Mouse (Mus musculus) brain, embryonic 14.5 days (tissue): ENCODE data around the gene Myo10.

Experiments used
- CTCF ChIP-seq: fragments of 200-500 bp; IDR thresholded peaks from 2 replicates; pipeline ENCODE4 v1.5.1; 2012; ENCODE audit warnings: inconsistent platforms, mild to moderate bottlenecking, moderate library complexity, borderline replicate concordance; ENCODE audit not compliant: insufficient read depth, insufficient read length; ENCODE audit errors: extremely low read depth
- POLR2A ChIP-seq: fragments of 200-500 bp; IDR thresholded peaks from 2 replicates; pipeline ENCODE4 v1.6.1; 2012; ENCODE audit warnings: mild to moderate bottlenecking, inconsistent platforms, borderline replicate concordance; ENCODE audit not compliant: poor library complexity, insufficient read depth, insufficient read length, severe bottlenecking; ENCODE audit errors: extremely low read depth

GRCm38 (mm10) chr15:25821981-25822380 lies 199.7 kb downstream of the Myo10 start:
- TF ChIP-seq POLR2A (no peak), CTCF (no peak)
